Mouse (Mus musculus) gastrocnemius, postnatal 4 days (tissue): ENCODE data around the gene Vmn1r64. TPM values are rescaled to one million over a fixed set of nuclear protein-coding genes. Genes with fewer than 3 reads are reported as not detected.
"Not testable (repeated sequence)": the region's sequence is repeated elsewhere in the genome, so short reads cannot be mapped to it uniquely, and the experiment has no call there.

Experiments used
- DNase-seq, 2 experiments: peaks; one replicate each; pipeline ENCODE4 v3.0.0; 2021 to 2022; ENCODE audit warnings: low spot score in 2 of 2, mixed read lengths in 2 of 2
- long read RNA-seq, 2 experiments: library from polyadenylated mRNA; stranded (forward); transcript quantifications; one replicate each; pipeline ENCODE4 v2.0.0; 2021
- total RNA-seq, 2 experiments: library from RNA; stranded (reverse); gene quantifications; 2 replicates each; pipeline ENCODE4 v1.2.3; 2021

Gene Vmn1r64
- not detected for total RNA-seq
- long read RNA-seq, experiment 1, result 0 reads
- long read RNA-seq, experiment 2, result 0 reads

DNA sequence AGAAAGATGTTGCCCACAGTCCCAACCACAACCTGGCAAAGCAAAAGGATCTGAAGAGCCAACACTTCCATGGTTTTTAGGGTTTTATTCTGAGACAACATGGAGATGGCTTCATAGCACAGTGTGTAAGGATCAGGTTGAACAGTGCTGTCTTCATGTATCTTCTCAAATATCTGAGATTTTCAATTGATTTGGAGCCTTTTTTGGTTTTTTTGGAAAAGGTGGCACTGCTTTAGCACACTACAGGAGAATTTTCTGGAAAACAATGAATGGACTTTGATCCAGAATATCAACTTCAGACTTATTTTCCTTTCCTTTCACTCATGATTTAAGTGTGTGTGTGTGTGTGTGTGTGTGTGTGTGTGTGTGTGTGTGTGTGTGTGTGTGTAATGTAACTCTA, at the start of gene Vmn1r64:
TSS of gene Vmn1r64 (minus strand) at position 101 of the 400 bp plus-strand sequence.
- no peak for DNase-seq

DNA sequence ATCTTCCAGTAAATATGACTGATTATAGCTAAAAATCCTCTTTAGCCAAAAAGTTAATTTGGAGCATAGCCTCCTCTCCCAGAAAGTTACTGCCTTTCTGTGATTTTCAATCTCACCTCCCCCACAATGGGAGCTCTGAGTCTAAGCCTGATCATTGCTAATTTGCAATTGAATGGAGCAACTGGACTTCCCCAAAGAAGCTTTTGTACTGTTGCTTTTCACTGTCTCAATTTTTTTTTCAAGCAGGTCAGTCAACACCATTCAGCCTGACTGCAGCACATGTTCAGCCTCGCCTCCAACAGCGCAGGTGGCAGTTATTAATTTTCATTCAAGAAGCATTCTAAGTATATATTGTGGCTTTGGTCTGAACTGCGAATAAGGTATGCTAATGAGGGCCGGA, 14.9 kb upstream of the Vmn1r64 start:
- no peak for DNase-seq

DNA sequence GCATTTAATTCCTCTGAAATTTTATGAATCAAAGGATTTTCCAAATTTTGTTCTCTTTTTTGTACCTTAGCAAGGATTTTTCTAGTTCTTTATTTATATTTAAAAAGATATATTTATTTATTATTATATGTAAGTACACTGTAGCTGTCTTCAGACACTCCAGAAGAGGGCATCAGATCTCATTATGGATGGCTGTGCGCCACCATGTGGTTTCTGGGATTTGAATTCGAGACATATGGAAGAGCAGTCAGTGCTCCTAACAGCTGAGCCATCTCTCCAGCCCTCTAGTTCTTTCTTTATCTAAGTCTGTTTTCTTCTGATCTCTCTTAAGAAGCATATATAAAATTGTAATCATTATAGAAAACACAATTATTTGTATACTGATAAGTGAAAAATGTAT, 12.9 kb upstream of the Vmn1r64 start:
- DNase-seq, result not testable (repeated sequence)

Other genes starting within 250 kb of the Vmn1r64 start
- gene Vmn1r62, start 210.9 kb downstream of the Vmn1r64 start, total RNA-seq, result not detected
- gene Vmn1r63, start 79.1 kb downstream of the Vmn1r64 start, total RNA-seq, result not detected
- not detected for gene Vmn1r65, start 126.5 kb upstream of the Vmn1r64 start, total RNA-seq
- not detected for gene Nlrp4c, start 160.6 kb upstream of the Vmn1r64 start, total RNA-seq